Mouse (Mus musculus) midbrain, embryonic 16.5 days (tissue): Measurements from ENCODE around the gene Midn. TPM values are rescaled to one million over a fixed set of nuclear protein-coding genes. Genes with fewer than 3 reads are reported as not detected.

Source experiments
- ATAC-seq: fragments of 200-750 bp; cut with Nextera tagmentation; 2 replicates; pipeline ENCODE4 v1.8.0; 2017; ENCODE audit warnings: moderate TSS enrichment
- H3K27ac ChIP-seq: fragments of 300-500 bp; sonication (generic); 2 replicates; pipeline ENCODE4 v1.5.1; 2014; ENCODE audit warnings: mild to moderate bottlenecking, low read length, mixed read lengths
- H3K27me3 ChIP-seq: fragments of 300-500 bp; sonication (generic); 2 replicates; pipeline ENCODE4 v1.6.1; 2014; ENCODE audit warnings: low read depth, low read length, mixed read lengths; ENCODE audit not compliant: control insufficient read depth, insufficient read depth
- H3K36me3 ChIP-seq: fragments of 300-500 bp; sonication (generic); 2 replicates; pipeline ENCODE4 v1.6.1; 2014; ENCODE audit warnings: mild to moderate bottlenecking, low read length, moderate library complexity, mixed read lengths; ENCODE audit not compliant: control insufficient read depth, insufficient read depth
- H3K4me1 ChIP-seq: fragments of 300-500 bp; sonication (generic); 2 replicates; pipeline ENCODE4 v1.6.1; 2014; ENCODE audit warnings: mild to moderate bottlenecking, low read length, mixed read lengths; ENCODE audit not compliant: control insufficient read depth, insufficient read depth
- H3K4me2 ChIP-seq: fragments of 300-500 bp; sonication (generic); 2 replicates; pipeline ENCODE4 v1.6.1; 2014; ENCODE audit warnings: mild to moderate bottlenecking, low read length, mixed read lengths
- H3K4me3 ChIP-seq: fragments of 300-500 bp; sonication (generic); 2 replicates; pipeline ENCODE4 v1.5.1; 2014; ENCODE audit warnings: low read depth, mild to moderate bottlenecking, low read length, moderate library complexity, mixed read lengths
- H3K9ac ChIP-seq: fragments of 300-500 bp; sonication (generic); 2 replicates; pipeline ENCODE4 v1.6.1; 2014; ENCODE audit warnings: low read depth, low read length, mixed read lengths
- H3K9me3 ChIP-seq: fragments of 300-500 bp; sonication (generic); replicated peaks from 2 replicates; pipeline ENCODE4 v1.6.1; 2014; ENCODE audit warnings: mild to moderate bottlenecking, low read length, mixed read lengths; ENCODE audit not compliant: control insufficient read depth, poor library complexity, severe bottlenecking
- WGBS: fragments of 180-500 bp; shearing (Covaris S2); extraction: QIAGEN DNeasy Blood & Tissue Kit; methylation state at CpG from one replicate; pipeline ENCODE4 v1.1.7; 2014; 5-methylcytosine and 5-hydroxymethylcytosine counted together
- polyA plus RNA-seq: library from polyadenylated mRNA; unstranded; fragments of >200 nt; fragmentation: Nextera tagmentation; extraction: Ambion mirVana; gene quantifications from 2 replicates; pipeline ENCODE4 v1.2.1, GENCODE M21; 2015

Midn gene
- polyA plus RNA-seq, 1 experiment from 2014 or later: 15.5 TPM

DNA sequence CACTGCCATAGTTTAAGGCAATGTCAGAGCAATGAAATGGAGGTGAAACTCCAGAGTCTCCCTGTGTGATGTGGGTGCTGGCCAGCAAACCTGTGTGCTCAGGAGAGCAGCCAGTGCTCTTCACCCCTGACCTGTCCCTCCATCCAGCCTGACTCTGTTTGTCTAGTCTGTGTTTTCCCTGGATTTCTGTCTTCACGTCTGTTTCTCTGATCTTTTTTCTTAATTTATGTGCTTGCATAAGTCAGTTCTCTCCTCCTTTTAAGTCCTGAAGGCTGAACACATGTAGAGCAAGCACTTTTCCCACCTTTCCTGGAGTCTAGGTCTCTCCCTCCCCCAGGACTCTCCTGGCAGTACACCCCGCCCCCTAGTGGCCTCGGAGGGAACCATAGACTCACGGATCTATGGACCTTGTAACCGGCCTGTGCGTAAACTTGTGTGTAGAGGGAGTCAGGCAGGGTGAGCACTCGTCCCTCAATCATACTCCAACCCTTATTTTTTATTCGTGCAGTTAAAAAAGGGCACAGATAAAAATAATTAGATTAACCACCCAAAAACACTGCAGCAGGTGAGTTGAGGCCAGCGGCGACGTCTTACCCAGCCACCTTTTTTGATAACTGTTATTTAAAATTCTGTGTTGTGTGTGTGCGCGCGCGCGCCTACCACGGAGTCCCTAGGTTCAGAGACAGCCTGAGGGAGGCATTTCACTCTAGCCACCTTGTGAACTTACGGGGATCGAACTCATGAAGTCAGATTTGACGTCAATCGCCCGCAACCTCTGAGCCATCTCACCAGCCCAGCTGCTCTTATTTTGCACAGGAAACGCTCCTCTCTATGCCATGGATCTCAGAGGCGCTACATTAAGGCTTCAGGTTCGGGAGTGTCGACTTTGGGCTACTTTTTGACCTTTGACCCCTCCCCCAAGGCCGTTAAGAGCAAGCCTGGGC, 33.5 kb upstream of the Midn start:
- 3% methylated on average over 27 of the region's 27 CpGs for WGBS
- no peaks in the 10 kb centered on the region for H3K36me3 ChIP-seq
- peaks cover 34% of the 10 kb centered on the region for H3K4me1 ChIP-seq
- H3K27ac ChIP-seq: peak overlapping the region; percentile 74
- H3K27me3 ChIP-seq: no peaks in the 10 kb centered on the region
- peak overlapping the region; percentile 93 for H3K4me3 ChIP-seq
- H3K9ac ChIP-seq: peak overlapping the region; percentile 49
- peak; percentile 39 for ATAC-seq
- H3K9me3 ChIP-seq: no peaks in the 10 kb centered on the region
- peak overlapping the region; percentile 70 for H3K4me2 ChIP-seq

DNA sequence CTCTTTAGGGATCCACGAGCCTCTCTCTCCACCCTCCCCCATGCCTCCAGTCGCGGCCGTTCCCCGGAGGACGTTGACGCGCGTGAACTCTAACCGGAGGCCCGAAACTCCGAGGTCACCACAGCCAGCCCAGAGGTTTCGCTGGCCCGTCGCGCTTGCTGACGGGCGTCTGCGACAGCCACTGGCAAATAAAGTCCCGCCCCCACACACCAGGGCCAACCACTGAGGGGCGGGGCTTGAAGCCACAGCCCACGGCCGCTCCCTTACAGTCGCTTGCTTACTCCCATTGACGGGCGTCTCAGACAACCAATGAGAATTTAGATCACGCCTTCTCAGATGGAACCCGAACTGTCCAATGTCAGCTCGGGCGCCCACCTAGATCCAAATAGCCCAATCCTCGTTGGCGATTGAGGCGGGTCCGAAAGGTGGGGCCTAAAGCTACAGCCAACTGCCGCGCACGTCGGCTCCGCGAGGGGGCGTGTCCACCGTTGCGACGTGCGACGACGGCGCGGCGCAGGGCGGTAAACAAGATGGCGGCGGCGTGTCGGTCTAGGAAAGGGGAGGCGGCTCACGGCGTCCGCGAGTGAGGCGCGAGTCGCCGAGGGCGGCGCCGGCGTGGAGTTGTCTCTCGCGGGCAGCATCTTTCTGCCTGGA, 32.7 kb upstream of the Midn start, which contains the start of gene Stk11:
Gene Stk11 (plus strand): TSS at position 514 of the 654 bp plus-strand sequence.
- H3K9ac ChIP-seq: peak within 1 kb of the TSS; percentile 89
- whole genome bisulfite sequencing: 0% methylated on average over 70 of the region's 70 CpGs

DNA sequence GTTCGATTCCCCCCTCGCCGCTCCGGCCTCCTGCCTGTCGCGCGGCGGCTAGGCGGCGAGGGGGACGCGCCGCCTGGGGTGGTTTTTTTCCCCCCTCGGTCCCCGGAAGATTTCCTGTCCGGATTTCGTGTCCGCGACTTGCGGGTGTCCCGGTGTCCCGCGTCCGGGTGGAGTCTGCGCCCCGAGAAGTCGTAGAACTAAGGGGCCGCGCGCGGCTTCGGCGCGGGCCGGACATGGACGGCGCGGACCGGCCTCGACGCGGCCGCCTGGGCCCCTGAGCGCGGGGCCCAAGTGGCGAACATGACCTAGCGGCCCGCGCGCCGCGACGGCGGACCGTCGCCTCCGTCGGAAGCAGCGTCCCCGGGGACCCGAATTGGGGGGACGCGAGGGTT, 32.1 kb upstream of the Midn start:
- Histone ChIP-seq H3K4me2 (peak overlapping the region; percentile 98), H3K27me3 (no peaks in the 10 kb centered on the region), H3K4me3 (peak overlapping the region; percentile 93), H3K9ac (peak overlapping the region; percentile 89), H3K27ac (peak overlapping the region; percentile 83), H3K4me1 (peaks cover 34% of the 10 kb centered on the region), H3K36me3 (0 out of 2 replicates have a peak, but pooled peaks cover 2% of the 10 kb centered on the region), H3K9me3 (no peaks in the 10 kb centered on the region)
- ATAC-seq: 0 out of 2 replicates have a peak, but pooled peaks have one; percentile 9
- WGBS: under 1% methylated on average over 63 of the region's 63 CpGs

More for the DNA sequence above, 32.7 kb upstream of the Midn start, which contains the start of gene Stk11:
- Histone ChIP-seq H3K9me3 (no peaks in the 10 kb centered on the region), H3K36me3 (0 out of 2 replicates have a peak, but pooled peaks cover 2% of the 10 kb centered on the region), H3K4me2 (peak within 1 kb of the TSS; percentile 98), H3K4me1 (peaks cover 34% of the 10 kb centered on the region), H3K27ac (peak within 1 kb of the TSS; percentile 83), H3K27me3 (no peaks in the 10 kb centered on the region), H3K4me3 (peak within 1 kb of the TSS; percentile 93)
- ATAC-seq: peak; percentile 99

DNA sequence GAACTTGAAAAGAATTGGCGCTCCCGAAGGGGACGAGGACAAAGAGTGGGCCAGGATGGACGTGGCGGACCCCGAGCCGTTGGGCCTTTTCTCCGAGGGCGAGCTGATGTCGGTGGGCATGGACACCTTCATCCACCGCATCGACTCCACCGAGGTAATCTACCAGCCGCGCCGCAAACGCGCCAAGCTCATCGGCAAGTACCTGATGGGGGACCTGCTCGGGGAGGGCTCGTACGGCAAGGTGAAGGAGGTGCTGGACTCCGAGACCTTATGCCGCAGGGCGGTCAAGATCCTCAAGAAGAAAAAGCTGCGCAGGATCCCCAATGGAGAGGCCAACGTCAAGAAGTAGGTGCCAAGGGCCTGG, 31.5 kb upstream of the Midn start:
- no peak for ATAC-seq
- Histone ChIP-seq H3K4me3 (peak overlapping the region; percentile 93), H3K27me3 (no peaks in the 10 kb centered on the region), H3K4me2 (peak overlapping the region; percentile 98), H3K9ac (peak overlapping the region; percentile 89), H3K27ac (no peak overlapping the region), H3K36me3 (peaks cover 4% of the 10 kb centered on the region; the same call in 1 of the 2 replicates), H3K4me1 (peaks cover 34% of the 10 kb centered on the region), H3K9me3 (no peaks in the 10 kb centered on the region)
- WGBS: 1% methylated on average over 27 of the region's 27 CpGs

DNA sequence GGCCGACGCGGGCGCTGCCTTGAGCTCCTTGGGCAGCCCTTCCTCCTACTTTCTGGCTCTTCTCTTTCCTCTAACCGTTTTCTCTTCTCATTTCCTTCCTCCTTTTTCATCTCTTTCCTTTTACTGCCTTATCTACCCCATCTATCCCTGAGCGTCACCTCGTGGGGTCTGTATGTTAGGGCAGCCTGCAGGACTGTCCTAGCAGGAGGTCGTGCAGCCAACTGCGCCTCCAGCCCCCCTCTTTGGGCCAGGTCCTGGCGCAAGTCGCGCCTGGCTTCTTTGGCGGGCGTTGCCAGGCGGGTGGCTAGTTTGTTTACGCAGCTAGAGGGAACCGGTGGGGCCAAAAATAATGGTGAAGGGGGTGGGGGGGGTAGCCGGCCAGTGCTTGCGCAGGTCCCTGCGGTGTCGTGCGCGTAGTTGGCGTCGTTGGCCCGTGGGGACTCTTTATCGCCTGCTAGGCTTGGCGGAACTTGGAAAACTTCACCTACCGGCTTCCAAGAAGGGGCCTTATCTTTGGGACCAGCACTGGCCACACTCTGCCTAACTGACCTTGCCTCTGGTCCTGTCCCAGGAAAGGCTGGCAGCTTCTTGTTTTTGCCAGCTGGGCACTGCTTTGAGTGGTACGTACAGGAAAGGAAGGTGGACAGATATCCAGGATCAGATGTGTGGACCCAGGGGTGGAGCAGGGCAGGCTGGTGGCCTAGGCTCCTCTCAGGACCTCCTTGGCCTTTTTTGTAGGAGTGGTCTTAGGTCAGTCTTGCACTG, 31.0 kb upstream of the Midn start:
- Histone ChIP-seq H3K4me2 (peak overlapping the region; percentile 98), H3K9me3 (no peaks in the 10 kb centered on the region), H3K4me1 (peaks cover 34% of the 10 kb centered on the region), H3K27ac (no peak overlapping the region), H3K9ac (peak overlapping the region; percentile 89), H3K4me3 (peak overlapping the region; percentile 93), H3K36me3 (peaks cover 5% of the 10 kb centered on the region; the same call in 1 of the 2 replicates), H3K27me3 (no peaks in the 10 kb centered on the region)
- 5% methylated on average over 30 of the region's 30 CpGs for WGBS
- no peak for ATAC-seq

DNA sequence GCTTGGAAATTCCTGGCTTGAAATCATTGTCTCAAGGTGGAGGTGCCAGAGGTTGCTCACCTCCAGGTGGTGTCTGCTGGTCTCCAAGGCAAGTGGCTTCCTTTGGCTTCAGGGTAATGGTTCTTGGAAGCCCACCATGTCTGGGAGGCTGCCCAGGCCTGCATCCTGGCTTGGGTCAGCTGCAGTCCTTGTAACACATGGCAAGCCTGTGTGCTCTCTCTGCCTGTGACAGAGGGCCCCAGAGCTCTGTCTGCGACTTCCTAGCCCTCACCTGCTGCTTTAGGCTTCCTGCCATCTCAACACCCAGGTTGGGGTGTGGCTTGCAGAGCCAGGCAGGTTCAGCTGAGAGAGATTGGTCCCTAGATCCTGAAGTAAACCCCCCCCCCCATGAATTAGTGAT, 30.3 kb upstream of the Midn start:
- ATAC-seq: no peak
- 69% methylated on average over 1 of the region's 1 CpGs for WGBS
- peak overlapping the region; percentile 93 for H3K4me3 ChIP-seq
- no peak overlapping the region for H3K27ac ChIP-seq
- H3K9me3 ChIP-seq: no peaks in the 10 kb centered on the region
- H3K9ac ChIP-seq: peak overlapping the region; percentile 89
- H3K4me1 ChIP-seq: peaks cover 34% of the 10 kb centered on the region
- H3K27me3 ChIP-seq: no peaks in the 10 kb centered on the region
- H3K4me2 ChIP-seq: peak overlapping the region; percentile 98
- peaks cover 5% of the 10 kb centered on the region; the same call in 1 of the 2 replicates for H3K36me3 ChIP-seq

DNA sequence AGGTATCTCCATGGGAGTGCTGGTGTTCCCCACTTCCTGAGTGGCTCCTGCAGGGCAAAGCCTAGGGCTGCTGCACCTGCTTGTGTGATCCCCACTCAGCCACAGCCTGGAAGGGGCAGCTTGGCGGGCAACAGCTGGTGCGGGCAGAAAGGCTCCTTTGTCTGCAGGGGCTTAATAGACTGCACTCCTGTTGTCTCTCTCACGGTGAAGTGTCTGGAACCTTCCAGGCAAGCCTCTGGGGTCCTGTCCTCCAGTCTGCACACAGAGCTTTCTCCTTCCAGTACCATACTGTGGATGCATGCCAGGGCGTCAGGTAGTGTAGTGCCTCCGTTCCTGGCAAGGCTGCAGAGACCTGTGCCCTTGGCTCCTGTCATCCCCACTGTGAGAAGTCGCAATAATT, 29.5 kb upstream of the Midn start:
- peak overlapping the region; percentile 98 for H3K4me2 ChIP-seq
- H3K36me3 ChIP-seq: peaks cover 5% of the 10 kb centered on the region; the same call in 1 of the 2 replicates
- no peak overlapping the region for H3K27ac ChIP-seq
- H3K9me3 ChIP-seq: no peaks in the 10 kb centered on the region
- peaks cover 34% of the 10 kb centered on the region for H3K4me1 ChIP-seq
- H3K4me3 ChIP-seq: no peak overlapping the region
- no peaks in the 10 kb centered on the region for H3K27me3 ChIP-seq
- H3K9ac ChIP-seq: peak overlapping the region; percentile 89
- ATAC-seq: no peak
- 44% methylated on average over 6 of the region's 6 CpGs for WGBS

DNA sequence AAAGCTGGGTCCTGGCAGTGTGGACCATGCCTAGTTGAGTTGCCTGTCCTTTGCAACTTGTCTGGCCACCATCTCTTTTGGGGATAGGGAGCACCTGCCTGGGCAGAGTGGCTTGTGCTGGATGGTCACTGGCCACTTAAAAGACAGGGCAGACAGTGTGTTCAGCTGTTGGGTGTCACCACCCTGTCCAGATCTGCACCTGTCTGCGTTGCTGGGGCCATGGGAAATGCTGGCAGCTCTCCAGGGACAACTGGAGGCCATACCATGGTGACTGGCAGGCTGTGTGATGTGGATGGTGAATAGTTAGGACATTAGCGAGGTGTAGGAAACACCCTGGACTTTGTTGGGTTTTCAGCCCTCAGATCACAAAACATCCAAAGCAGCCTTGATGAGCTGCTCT, 27.9 kb upstream of the Midn start:
- 65% methylated on average over 2 of the region's 2 CpGs for WGBS
- Histone ChIP-seq H3K4me2 (no peak overlapping the region), H3K36me3 (peaks cover 5% of the 10 kb centered on the region; the same call in 1 of the 2 replicates), H3K9ac (no peak overlapping the region), H3K4me3 (no peak overlapping the region), H3K4me1 (peaks cover 29% of the 10 kb centered on the region), H3K27ac (no peak overlapping the region), H3K27me3 (no peaks in the 10 kb centered on the region), H3K9me3 (no peaks in the 10 kb centered on the region)
- ATAC-seq: no peak
